Mouse (Mus musculus) ES-E14 (cell line): Measurements from ENCODE around the gene Glycam1. TPM values are rescaled to one million over a fixed set of nuclear protein-coding genes. Genes with fewer than 3 reads are reported as not detected.

Source experiments
- DNase-seq: peaks from one replicate; pipeline ENCODE4 v3.0.0-alpha.2; 2013; ENCODE audit warnings: low read depth, low spot score
- H3K27ac ChIP-seq: 2 replicates; pipeline ENCODE4 v1.5.1; 2012; ENCODE audit warnings: low read depth, mild to moderate bottlenecking, low read length, moderate library complexity, mixed read lengths; ENCODE audit not compliant: poor library complexity, insufficient read depth, severe bottlenecking
- H3K36me3 ChIP-seq: 2 replicates; pipeline ENCODE4 v1.6.1; 2012; ENCODE audit warnings: mild to moderate bottlenecking, low read length, moderate library complexity, mixed read lengths; ENCODE audit not compliant: control insufficient read depth, poor library complexity, insufficient read depth, severe bottlenecking
- H3K4me1 ChIP-seq, 2 experiments: fragments of 150-350 bp in 1 of 2; sonication (generic) in 1 of 2; 2 replicates each; pipeline ENCODE4 v1.6.1; 2012; ENCODE audit warnings: low read length in 2 of 2, mild to moderate bottlenecking in 1 of 2, mixed read lengths in 1 of 2; ENCODE audit not compliant: control insufficient read depth in 2 of 2, insufficient read depth in 2 of 2, poor library complexity in 1 of 2
- H3K4me3 ChIP-seq, 2 experiments: fragments of 150-350 bp in 1 of 2; sonication (generic) in 1 of 2; 2 replicates each; pipeline ENCODE4 v1.5.1; 2012; ENCODE audit warnings: low read length in 2 of 2, low read depth in 1 of 2, mild to moderate bottlenecking in 1 of 2, mixed read lengths in 1 of 2; ENCODE audit not compliant: insufficient read depth in 1 of 2, poor library complexity in 1 of 2, severe bottlenecking in 1 of 2
- H3K9ac ChIP-seq: 2 replicates; pipeline ENCODE4 v1.6.1; 2012; ENCODE audit warnings: low read depth, mild to moderate bottlenecking, low read length, mixed read lengths; ENCODE audit not compliant: poor library complexity, insufficient read depth, severe bottlenecking
- H3K9me3 ChIP-seq: fragments of 150-350 bp; sonication (generic); 2 replicates; pipeline ENCODE4 v1.6.1; 2012; ENCODE audit warnings: low read depth, mild to moderate bottlenecking, low read length; ENCODE audit not compliant: control insufficient read depth, insufficient read depth
- CHD2 ChIP-seq: IDR thresholded peaks from 2 replicates; pipeline ENCODE4 v1.6.1; 2014; ENCODE audit warnings: mild to moderate bottlenecking, low read depth, low read length, inconsistent platforms
- HCFC1 ChIP-seq: IDR thresholded peaks from 2 replicates; pipeline ENCODE4 v1.6.1; 2012; ENCODE audit warnings: low read length, inconsistent platforms, borderline replicate concordance; ENCODE audit not compliant: insufficient read depth
- MAFK ChIP-seq: IDR thresholded peaks from 2 replicates; pipeline ENCODE4 v1.6.1; 2014; ENCODE audit warnings: mild to moderate bottlenecking, low read depth, low read length, inconsistent platforms; ENCODE audit not compliant: insufficient read depth
- ZC3H11A ChIP-seq: IDR thresholded peaks from 2 replicates; pipeline ENCODE4 v1.6.1; 2012; ENCODE audit warnings: low read depth, mild to moderate bottlenecking, inconsistent platforms, low read length, borderline replicate concordance
- ZNF384 ChIP-seq: IDR thresholded peaks from 2 replicates; pipeline ENCODE4 v1.6.1; 2012; ENCODE audit warnings: low read depth, low read length, inconsistent platforms
- in situ Hi-C, 2 experiments: fragments of 600-800 bp; cut with MboI; formaldehyde crosslinking; loops; one replicate each; pipeline ENCODE4 v1.15.1; 2025; ENCODE audit warnings: low sequenced_read_pairs in 2 of 2, inconsistent platforms in 1 of 2; ENCODE audit not compliant: unreplicated experiment in 2 of 2
- total RNA-seq: library from RNA; depleted of rRNA; stranded (reverse); fragments of 300-350 nt; gene quantifications from 2 replicates; pipeline ENCODE4 v1.2.3, GENCODE M21; 2012

Gene Glycam1
- total RNA-seq, 1 experiment = not detected

DNA sequence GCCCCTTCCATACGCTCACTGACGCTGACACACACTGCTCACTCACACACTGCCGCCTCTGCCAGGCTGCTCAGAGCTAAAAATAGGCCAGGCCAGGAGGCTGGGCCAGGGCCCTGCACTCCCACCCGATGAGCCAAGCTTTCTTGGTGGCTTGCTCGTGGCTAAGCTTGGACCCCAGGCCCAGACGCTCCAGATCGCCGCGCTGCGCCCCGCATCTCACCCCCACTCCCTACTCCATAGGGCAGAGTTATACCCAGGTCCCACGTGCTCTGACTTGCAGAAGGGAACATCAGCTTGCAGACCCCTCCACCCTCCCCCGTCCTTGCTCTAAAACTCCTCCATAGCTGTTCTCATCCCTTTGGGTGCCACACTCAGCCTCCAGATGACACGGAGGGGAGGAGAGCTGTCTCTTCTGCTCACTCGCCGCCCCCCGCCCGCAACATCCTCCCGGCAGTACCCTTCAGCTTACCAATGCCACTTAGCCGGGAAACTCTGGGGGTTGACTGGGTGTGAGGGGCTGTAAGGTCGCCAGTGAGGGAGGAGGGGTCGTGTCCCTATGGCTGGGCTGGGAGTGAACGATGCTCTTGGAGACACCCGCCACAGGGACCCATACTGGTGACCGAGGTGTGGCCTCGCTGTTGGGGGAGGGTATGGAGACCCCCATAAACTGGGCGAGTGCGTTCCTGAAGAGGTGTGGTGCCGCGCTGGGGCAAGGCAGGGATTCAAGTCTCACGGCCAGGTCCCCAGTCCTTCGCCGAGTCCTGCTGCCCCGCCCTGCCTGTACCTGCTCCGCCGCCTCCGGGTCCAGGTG is 27.7 kb downstream of the Glycam1 start:
- H3K4me1 ChIP-seq = peaks cover 0 to 18% of the 10 kb centered on the region in 2 experiments; a peak in 2 of 4 replicates
- peak overlapping the region; percentile 72 to 79 for H3K4me3 ChIP-seq
- no peaks in the 10 kb centered on the region; the same call in 1 of the 2 replicates for H3K36me3 ChIP-seq
- in situ Hi-C loops = no loop called here
- DNase-seq = no peak
- no peaks in the 10 kb centered on the region for H3K9me3 ChIP-seq
- H3K9ac ChIP-seq = peak overlapping the region; percentile 71
- TF ChIP-seq ZC3H11A (no peak), HCFC1 (no peak), ZNF384 (no peak)
- H3K27ac ChIP-seq = no peak overlapping the region

DNA sequence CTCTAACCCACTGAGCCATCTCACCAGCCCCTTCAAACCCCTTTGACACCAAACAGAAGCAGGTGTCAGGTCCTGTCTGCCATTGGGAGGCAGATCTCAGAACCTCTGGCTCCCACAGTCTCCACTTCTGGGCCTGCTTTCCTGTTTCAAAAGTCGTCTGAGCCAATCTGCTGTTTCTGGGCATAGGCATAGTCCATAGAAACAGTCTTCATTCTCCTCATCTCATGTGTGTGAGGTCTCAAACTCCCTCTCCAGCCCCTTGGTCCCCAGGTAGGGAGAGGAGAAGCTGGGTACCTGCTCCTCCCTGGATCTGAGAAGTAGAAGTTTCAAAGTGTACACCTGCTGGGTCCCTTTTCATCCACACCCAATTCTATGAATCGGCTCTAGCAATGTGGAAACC is 28.4 kb downstream of the Glycam1 start:
- peak overlapping the region in 1 of 2 experiments; percentile 79; a peak in 2 of 4 replicates for H3K4me3 ChIP-seq
- no peaks in the 10 kb centered on the region for H3K9me3 ChIP-seq
- TF ChIP-seq ZNF384 (no peak), MAFK (no peak), CHD2 (no peak), HCFC1 (no peak), ZC3H11A (no peak)
- no peaks in the 10 kb centered on the region; the same call in 1 of the 2 replicates for H3K36me3 ChIP-seq
- no peak overlapping the region for H3K9ac ChIP-seq
- H3K4me1 ChIP-seq = peaks cover 0 to 18% of the 10 kb centered on the region in 2 experiments; a peak in 2 of 4 replicates
- no peak overlapping the region for H3K27ac ChIP-seq
- in situ Hi-C loops = no loop called here
- DNase-seq = no peak

GRCm38 (mm10) chr15:103535786-103536185 is 29.1 kb downstream of the Glycam1 start:
- Histone ChIP-seq H3K27ac (no peak overlapping the region), H3K36me3 (no peaks in the 10 kb centered on the region; the same call in 1 of the 2 replicates), H3K9ac (no peak overlapping the region), H3K9me3 (no peaks in the 10 kb centered on the region), H3K4me1 (peaks cover 0 to 19% of the 10 kb centered on the region in 2 experiments; a peak in 2 of 4 replicates), H3K4me3 (no peak overlapping the region)
- in situ Hi-C loops = no loop called here
- no peak for TF ChIP-seq ZNF384
- TF ChIP-seq ZC3H11A = no peak
- no peak for TF ChIP-seq CHD2
- no peak for TF ChIP-seq MAFK
- TF ChIP-seq HCFC1 = no peak
- DNase-seq = no peak

GRCm38 (mm10) chr15:103535030-103535429 is 29.9 kb downstream of the Glycam1 start:
- H3K4me3 ChIP-seq = no peak overlapping the region
- no peak overlapping the region for H3K27ac ChIP-seq
- H3K36me3 ChIP-seq = no peaks in the 10 kb centered on the region; the same call in 1 of the 2 replicates
- in situ Hi-C loops = no loop called here
- no peak overlapping the region for H3K9ac ChIP-seq
- H3K4me1 ChIP-seq = peaks cover 0 to 21% of the 10 kb centered on the region in 2 experiments; a peak in 2 of 4 replicates
- no peak for DNase-seq
- no peaks in the 10 kb centered on the region for H3K9me3 ChIP-seq
- TF ChIP-seq ZC3H11A (no peak), CHD2 (no peak), HCFC1 (no peak), MAFK (no peak), ZNF384 (no peak)
